Mouse (Mus musculus) thymus, postnatal 0 days (tissue): ENCODE data around the gene Col20a1. TPM values are rescaled to one million over a fixed set of nuclear protein-coding genes. Genes with fewer than 3 reads are reported as not detected.

ENCODE experiments used
- DNase-seq: peaks from one replicate; pipeline ENCODE4 v3.0.0-alpha.2; 2015; ENCODE audit warnings: low spot score
- polyA plus RNA-seq: library from polyadenylated mRNA; unstranded; fragments of >200 nt; fragmentation: Nextera tagmentation; extraction: Ambion mirVana; gene quantifications from 2 replicates; pipeline ENCODE4 v1.2.1, GENCODE M21; 2015

Gene Col20a1
- 0.14 and 0.57 TPM in 2 replicates for polyA plus RNA-seq

DNA sequence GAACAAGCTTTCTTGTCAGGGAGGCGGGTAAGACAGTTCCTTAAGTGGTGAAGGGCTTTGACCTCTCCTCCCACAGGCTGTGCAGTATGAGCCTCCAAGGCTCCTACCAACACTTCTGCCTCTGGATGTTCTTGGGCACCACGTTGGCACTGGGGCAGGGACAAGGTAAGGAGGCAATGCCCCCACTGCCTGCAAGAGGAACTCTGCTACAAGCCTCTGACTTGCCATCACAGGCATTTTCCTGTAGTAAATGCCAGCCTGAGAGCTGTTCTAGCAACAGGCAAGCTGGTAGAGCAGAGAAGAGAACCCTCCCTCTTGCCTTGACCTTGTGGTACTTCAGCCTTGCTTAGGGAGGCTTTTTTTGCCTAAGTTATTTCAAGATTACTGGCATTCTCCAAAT lies at the start of gene Col20a1:
TSS of gene Col20a1 (plus strand) at position 87 of the 400 bp plus-strand sequence.
- no peak for DNase-seq

DNA sequence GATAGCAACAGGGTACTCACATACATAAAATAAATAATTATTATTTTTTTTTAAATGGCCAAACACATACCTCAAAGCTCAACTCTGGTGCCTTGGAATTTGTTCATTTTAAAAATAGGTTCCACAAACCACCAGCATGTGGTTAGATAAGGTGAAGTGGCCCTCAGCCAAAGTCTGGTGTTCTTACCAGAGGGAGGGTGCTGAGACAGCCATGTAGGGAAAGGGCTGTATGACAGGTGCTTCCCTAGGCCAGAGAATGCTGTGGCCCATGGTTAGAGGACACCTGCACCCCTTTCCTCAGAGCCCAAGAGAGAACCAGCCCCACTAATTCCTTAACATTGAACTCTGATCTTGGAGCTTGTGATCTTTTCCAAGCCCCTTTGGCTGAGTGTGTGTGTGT lies 46.1 kb upstream of the Col20a1 start:
- DNase-seq = no peak

DNA sequence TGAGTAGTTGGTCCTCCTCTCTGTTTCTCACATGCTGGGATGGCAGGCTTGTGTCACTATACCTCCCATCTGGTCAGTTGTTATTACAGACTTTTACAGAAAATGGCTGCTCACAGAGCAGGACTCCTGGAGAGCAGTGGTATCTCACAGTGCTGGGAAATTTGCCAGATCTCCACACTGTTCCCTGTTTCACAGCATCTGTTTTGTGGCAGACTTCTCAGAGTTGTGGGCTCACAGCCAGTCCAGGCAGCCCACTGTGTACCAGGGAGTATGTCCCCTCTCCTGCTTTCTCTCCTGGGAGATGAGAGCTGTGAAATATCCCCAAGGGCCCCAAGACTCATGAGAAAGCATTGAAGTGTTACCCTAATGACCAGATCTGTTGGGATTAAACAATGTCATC lies 44.5 kb upstream of the Col20a1 start:
- no peak for DNase-seq

DNA sequence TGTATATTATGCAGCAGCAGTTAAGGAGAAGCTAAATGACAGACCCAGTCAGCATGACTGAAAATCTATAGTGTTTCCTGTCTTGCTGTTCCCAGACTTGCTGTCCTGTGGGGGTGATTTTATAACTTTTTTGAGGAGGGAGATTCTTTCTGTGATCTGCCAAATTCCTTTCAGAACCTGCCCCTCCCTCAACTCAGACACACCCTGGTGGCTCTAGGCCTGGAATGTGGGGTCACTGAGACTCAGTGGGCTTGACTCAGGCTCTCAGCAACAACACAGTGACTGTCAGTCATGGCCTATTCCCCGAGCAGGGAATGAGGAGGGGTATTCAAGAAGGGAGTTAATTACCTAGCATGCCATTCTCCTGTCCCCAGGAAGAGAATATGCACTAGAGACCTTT lies 36.4 kb upstream of the Col20a1 start:
- DNase-seq = no peak

DNA sequence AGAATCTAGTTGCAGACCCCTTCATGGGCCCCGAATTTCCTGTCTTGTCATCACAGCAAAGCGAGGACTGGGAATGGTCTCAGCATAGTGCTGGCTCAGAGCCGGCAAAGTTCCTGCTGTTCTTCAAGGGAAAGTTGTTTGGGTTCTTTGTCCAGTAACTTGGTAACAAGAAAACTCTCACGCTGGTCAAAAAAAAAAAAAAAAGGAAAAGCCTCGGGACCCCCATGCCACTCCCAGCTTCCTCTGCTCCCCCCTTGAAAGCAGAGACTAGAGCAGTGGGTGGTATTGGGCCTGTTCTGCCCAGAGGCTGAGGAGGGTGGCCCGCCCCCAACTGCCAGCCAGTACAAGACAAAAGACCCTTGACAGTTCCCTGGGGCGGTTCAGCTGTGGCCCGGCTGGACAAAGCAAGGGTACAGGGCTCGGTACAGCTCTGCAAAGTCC lies 33.6 kb upstream of the Col20a1 start:
- DNase-seq = no peak

DNA sequence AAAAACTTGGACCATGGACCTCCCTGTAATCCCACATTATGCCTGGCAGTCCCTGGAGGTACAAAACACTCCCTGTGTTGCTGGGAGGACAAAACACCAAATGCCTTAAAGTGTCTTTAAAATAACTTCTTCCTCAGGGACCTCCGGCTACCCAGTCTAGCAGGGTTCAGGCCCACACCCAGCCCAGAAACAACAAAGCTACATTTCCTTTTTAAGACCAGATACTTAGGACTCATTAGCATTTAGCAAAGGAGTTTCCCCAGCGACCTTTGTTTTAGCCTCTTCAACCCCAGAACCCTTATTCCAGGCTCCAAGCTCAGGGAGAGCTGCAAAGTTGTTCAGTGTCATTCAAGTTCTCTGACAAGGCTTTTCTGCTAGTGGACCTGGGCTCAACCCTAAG lies 32.7 kb upstream of the Col20a1 start:
- DNase-seq = no peak

DNA sequence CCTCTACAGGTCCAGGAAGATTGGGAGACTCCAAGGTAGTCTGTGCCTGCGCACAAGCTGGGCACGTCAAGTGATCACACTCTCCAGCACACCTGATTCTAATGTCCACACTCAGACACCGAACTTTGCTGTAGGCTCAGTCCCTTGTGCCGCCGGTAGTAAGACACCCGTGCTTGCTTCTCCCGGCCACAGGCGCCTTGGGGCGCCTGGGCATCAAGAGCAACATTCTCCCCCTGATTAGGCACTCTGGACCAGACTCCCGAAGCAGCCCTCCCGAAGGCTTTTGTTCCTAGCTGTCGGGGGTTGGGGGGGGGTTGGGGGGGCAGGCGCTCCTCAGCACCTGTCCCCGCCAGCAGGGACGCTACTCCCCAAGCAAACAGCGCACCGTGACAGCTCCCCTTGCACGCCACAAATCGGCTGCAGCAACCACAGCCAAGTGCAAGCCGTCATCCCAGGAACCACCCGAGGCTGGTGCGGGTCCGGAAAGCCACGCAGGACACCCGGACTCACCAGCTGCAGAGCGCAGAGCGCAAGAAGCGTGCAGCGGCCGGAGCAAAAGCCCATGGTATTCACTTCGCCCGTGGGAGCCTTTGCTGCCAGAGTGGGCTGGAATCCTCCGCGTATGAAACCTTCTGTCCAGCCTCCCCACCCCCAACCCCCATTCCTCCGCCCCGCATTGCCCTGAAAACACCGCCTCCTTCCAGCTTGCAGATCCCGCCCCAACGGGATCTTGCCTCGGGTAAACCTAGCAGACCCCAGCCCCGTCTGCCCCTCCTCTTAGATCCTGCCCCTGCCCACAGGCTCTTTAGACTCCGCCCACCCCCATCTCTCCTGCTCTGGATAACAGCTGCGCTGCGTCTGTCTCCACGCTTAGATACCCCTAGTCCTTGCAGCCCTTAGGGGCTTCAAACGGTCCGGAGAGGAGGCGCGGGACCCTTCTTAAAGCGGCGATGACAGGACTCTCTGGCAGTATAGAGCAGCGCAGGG lies 32.0 kb upstream of the Col20a1 start, which contains the start of gene Nkain4:
TSS of gene Nkain4 (minus strand) at position 639 of the 987 bp plus-strand sequence.
- no peak for DNase-seq

DNA sequence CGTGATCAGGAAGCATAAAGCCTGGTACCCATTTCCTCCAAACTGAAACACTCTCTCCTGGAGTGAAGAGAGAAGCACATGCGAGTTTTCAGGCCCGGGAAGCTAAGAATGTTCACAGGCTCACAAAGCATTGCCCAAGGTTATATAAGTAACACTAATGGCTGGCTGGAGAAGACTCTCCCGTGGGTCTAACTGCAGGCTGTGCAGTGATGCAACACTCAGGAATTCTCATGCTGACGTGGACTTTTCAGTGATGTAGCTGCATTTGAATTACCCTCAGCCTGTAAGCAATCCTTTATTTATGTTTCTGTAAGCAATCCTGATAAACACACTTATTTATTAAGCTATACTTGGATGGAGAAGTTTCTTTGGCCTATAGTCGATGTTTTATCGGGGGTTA lies 26.7 kb upstream of the Col20a1 start:
- no peak for DNase-seq

DNA sequence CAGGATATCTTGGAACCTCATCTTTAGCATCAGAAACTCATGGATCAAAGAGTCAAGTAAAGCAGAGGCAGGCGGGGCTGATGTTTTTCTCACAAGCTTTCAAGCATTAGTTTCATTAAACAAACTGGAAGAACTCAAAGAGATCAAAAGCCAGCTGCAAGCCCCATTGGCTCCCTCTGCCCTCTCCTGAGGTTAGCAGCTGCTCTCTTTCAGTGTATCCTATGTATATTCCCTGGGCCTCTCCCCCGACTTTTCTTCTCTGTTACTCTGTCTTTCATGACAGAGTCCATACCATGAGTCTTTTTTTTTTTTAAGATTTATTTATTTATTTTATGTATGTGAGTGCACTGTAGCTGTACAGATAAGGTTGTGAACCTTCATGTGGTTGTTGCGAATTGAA lies 26.1 kb upstream of the Col20a1 start:
- no peak for DNase-seq

DNA sequence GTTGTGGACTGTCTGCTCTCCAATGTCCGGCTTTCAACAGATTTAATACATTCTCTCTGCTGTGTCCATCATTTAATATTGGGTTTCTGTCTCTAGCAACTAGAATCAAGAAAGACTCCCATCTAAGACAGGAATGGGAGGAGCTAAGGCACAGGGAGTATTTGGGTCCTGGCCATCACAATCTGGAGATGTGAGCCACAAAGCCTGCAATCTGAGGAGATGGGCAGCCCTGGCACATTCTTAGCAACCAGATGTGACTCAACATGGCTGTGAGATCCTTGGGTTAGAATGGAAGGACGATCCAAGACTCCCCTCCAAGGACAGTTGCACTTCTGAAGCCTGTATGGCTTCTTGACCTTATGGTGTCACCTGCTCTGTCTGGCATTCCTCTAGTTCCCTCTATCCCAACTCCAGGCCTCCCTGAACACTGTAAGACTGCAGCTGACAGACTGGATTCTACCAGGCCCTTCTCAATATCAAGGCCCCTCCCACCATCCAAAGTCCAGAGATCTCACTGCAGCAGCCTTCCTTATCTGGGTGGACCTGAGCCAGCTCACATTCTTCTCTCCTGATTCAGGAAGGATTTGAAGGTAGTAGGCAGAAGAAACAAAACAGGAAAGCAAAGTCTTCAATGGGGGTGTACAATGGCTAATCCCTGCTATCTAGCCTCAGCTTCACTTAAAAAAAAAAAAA lies 23.6 kb upstream of the Col20a1 start:
- DNase-seq = no peak

DNA sequence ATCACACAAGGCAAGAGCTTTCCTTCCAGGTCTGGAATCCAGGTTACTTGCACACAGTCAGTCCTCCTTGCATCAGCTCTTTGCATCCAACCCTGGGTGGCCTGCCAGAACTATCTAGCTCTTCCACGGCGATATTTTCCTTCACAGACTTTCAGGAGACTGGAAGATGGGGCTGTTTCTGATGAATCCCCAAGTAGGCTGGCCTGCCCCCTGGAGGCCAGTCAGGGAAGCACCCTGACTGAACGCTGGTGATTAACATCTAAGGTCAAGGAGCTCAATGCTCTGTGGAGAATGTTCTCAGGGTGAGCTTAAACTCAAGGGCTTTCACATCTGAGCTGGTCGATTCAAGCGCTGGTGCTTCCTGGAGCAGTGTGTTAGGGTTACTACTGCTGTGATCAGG lies 22.4 kb upstream of the Col20a1 start:
- peak; percentile 57 for DNase-seq

DNA sequence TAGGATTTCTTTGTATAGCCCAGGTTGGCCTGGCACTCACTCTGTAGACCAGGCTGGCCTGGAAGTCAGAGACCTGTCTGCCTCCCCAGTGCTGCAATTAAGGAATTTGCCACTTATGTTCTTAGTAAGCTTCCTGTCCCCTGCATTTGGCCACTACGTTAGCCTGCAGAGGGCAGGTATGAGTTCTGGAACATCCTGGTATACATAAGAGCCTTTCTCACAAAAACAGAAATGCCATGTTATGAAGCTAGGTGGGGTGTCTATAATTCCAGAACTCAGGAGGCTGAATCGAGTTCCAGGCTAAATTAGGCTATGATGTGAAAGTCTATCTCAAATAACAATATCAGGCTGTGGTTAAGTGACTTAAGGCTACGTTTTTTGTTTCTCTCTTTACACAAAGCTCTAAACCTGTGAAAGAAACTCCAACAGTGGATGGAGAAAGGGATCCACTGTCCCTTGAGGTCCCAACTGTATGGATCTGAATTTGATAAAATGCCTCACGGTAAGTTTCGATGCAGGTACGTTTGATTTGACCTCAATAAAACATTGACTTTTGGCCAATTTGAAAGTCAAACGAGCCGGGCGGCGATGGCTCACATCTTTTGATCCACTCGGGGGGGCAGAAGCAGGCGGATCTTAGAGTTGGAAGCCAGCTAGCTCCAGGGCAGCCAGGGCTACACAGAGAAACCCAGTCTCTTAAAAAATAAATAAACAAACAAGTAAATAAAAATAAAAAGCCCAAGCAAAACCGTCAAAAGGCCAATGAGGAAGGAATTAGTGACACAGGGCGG lies 20.0 kb upstream of the Col20a1 start:
- peak; percentile 39 for DNase-seq

DNA sequence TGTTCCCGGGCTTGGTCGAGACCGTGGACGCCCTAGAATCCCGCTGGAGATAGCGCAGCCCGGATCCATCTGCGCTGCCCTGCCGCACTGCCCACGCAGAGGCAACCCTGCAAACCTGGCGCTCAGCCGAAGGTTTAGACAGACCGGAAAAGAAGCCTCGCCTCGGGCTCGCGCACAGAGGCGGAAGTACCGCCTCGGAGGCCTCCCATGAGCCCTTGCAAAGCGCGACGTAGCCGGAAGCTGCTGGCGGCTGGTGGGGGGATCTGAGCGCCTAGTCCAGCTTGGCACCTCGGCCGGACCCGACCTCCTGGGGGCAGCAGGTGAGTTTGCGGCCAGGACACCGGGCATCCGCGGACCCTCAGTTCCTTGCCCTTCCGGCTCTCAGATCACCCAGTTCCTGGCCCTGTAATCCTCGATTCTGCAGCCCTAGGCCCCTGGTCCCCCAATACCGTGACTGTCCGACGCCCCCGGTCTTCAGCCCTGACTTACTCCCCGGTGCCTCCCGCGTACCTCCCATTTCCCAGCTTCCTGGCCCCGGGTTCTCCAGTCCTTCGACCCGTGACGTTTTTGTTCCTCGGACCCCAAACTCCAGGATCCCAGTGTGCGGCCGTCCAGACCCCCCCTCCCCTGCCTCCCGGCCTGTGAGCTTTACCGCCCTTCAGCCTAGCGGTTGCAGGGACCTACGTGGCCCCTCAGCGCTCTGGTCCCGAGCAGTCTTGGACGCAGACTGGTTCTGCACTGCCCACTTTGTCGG lies 19.1 kb upstream of the Col20a1 start, which contains the start of gene Arfgap1:
TSS of gene Arfgap1 (plus strand) at position 216 of the 754 bp plus-strand sequence.
- peak; percentile 90 for DNase-seq

DNA sequence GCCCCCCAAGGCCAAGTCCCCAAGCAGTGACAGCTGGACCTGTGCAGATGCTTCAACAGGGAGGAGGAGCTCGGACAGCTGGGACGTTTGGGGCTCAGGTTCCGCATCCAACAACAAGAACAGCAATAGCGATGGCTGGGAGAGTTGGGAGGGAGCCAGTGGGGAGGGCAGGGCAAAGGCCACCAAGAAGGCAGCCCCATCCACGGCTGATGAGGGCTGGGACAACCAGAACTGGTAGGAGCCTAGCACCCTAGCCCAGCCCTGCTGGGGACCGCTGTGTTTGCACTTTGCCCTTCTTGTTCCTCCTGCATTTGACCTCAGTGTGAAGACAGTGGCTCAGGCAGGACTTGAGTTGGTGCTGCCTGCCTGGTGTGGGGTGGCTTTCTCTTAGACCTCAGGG lies 5.2 kb upstream of the Col20a1 start:
- DNase-seq = no peak

DNA sequence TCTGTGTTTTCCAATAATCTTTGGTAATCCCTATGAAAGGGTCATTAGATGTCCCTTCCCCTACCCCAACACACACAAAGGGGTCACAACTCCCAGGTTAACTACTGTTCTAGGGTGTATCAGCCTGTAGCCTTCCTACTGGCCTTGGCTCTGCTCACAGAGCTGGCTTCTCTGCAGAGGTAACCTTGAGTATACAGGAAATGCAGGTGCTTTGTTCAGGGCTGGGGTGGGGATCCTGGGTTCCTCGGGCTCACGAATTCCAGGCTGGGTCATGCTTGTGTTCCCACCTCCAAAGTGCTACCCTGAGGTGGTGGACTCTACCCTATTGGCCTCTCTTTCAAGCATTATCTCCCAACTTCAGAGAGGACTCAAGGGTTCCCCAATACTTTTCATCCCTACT lies 700 bp upstream of the Col20a1 start:
- DNase-seq = no peak

DNA sequence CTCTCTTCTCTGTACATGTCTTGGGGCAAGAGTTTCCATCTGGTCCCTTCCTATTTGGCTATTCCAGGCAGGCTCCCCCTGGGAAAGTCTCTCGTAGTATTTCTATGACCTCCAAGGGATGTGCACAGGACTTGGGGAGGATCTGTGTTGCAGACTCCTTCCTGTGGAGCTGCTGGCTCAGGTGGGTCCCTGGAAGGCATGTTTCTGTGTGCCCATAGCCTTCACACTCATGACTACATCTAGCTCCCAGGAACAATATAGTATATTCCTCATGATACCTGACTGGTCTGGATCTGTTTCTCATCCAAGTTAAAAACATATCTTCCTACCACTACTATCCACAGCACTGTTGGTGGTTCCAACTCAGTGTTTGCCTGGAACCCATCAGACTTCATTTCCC lies 666 bp downstream of the Col20a1 start:
- no peak for DNase-seq

DNA sequence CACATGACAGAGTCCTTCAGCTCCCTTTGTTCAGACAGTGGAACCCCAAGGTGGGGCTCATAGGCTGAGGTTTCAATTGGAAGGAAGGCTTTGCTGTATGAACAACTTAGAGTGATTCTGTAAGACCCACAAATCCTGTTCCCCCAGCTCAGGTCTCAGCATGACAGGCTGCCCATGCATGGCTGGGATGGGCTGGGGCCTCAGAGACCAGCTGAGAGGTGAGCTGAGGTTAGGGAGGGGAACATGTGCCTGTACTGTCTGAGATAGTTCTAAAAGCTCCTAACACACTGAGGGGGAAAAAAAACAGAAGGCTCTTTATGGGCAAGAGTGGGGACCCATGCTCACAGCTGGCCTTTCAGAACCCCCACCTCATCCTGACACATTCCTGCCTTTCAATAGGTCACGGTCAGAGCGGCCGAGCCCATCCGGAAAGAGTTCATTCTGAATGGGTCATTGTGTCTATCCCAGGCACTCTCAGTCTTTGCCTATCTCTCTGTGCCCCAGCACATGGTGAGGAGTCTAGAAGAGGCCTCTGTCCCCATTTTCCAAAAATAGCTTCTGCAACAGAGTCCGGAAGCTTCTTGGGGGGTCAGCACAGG lies 1.2 kb downstream of the Col20a1 start:
- no peak for DNase-seq

DNA sequence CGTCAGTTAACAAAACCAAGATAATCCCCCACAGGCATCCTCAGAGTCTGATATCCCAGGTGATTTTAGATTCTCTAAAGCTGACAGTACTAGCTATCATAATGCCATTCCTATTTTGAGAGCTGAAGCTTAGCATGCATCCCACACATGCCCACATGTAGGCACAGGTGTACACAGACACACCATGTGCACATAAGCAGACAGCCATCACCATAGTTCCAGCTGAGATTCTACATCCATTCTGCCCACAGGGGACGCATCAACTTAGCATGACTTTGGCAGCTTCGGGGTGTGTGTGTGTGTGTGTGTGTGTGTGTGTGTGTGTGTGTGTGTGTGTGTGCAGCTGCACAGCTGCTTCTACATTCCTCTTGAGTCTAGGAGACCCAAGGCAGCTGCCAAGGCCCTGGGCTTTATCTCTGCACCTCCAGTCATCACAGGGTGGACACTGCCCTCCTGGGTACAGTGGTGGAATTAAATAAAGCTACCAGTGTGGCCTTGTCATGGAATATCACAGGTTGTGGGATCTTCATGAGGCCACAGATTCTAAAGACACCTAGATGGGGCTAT lies 2.1 kb downstream of the Col20a1 start:
- no peak for DNase-seq

DNA sequence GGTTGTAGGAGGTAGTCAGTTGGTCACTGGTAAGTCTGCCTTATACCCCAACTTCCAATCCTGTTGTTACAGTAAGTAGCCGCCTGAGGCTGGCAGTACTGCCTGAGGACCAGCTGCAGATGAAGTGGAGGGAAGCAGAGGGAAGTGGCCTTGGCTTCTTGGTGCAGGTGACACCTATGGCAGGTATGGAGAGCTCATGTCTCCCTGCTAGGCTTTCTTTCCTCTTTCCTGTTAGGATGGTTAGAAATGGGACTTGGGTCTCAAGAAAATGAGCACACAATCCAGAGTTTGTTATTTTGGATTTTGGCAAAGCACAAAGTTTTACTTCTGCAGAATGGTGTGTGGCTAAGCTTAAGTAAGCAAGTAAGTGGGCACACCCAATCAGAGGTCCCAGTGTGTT lies 2.6 kb downstream of the Col20a1 start:
- DNase-seq = no peak

DNA sequence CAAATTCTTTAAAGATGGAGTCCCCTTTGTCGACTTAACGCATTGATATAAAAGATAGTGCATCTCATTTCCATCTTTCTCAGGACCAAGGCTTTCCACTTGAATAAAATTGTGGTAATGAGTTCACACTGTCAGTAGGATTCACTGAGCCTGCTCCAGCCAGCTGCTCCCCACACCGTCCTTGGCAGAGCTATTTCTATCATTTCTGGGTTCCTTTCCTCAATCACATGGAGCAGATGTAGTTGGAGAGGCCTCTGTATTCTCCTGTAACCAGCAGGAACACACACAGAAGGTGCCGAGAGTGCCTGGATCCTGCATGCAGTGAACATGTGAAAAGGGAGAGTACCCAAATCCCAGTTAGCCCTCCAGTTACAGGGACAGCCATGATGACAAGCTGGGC lies 4.0 kb downstream of the Col20a1 start:
- no peak for DNase-seq
